Mouse (Mus musculus): ENCODE results near the gene Olfr1335. TPM values are rescaled to one million over a fixed set of nuclear protein-coding genes. Genes with fewer than 3 reads are reported as not detected.

The Olfr1335 gene
- polyA plus RNA-seq (2015; fragmentation: Nextera tagmentation; extraction: Ambion mirVana) = not detected in 2 replicates

GRCm38 (mm10) chr4:118809844-118810243 is at the start of gene Olfr1335:
Gene Olfr1335 (minus strand): TSS chr4:118809944.

GRCm38 (mm10) chr4:118836179-118836578 is 26.4 kb upstream of the Olfr1335 start, which contains the start of gene Olfr1333:
Gene Olfr1333 (minus strand): TSS chr4:118836279.

GRCm38 (mm10) chr4:118782486-118782885 is 27.3 kb downstream of the Olfr1335 start, which contains the start of gene Olfr1337:
Gene Olfr1337 (minus strand): TSS chr4:118782586.

Other genes starting within 250 kb of the Olfr1335 start
- 0.42 and 0.49 TPM in 2 replicates for gene Cfap57, start 189.2 kb downstream of the Olfr1335 start, polyA plus RNA-seq (2015; fragmentation: Nextera tagmentation; extraction: Ambion mirVana)
- gene Ebna1bp2, start 189.1 kb downstream of the Olfr1335 start, polyA plus RNA-seq (2015; fragmentation: Nextera tagmentation; extraction: Ambion mirVana) = 111 and 115 TPM in 2 replicates
- not detected in 2 replicates for gene Olfr62, start 151.0 kb downstream of the Olfr1335 start, polyA plus RNA-seq (2015; fragmentation: Nextera tagmentation; extraction: Ambion mirVana)
- not detected in 2 replicates for gene Olfr1342, start 117.2 kb downstream of the Olfr1335 start, polyA plus RNA-seq (2015; fragmentation: Nextera tagmentation; extraction: Ambion mirVana)
- gene Olfr1341, start 106.4 kb downstream of the Olfr1335 start, polyA plus RNA-seq (2015; fragmentation: Nextera tagmentation; extraction: Ambion mirVana) = not detected in 2 replicates
- gene Olfr1340, start 89.8 kb downstream of the Olfr1335 start, polyA plus RNA-seq (2015; fragmentation: Nextera tagmentation; extraction: Ambion mirVana) = not detected in 2 replicates
- gene Olfr1339, start 77.8 kb downstream of the Olfr1335 start, polyA plus RNA-seq (2015; fragmentation: Nextera tagmentation; extraction: Ambion mirVana) = not detected in 2 replicates
- not detected in 2 replicates for gene Olfr1338, start 51.2 kb downstream of the Olfr1335 start, polyA plus RNA-seq (2015; fragmentation: Nextera tagmentation; extraction: Ambion mirVana)
- not detected in 2 replicates for gene Olfr1337, start 27.4 kb downstream of the Olfr1335 start, polyA plus RNA-seq (2015; fragmentation: Nextera tagmentation; extraction: Ambion mirVana)
- not detected in 2 replicates for gene Olfr1333, start 26.3 kb upstream of the Olfr1335 start, polyA plus RNA-seq (2015; fragmentation: Nextera tagmentation; extraction: Ambion mirVana)
- not detected in 2 replicates for gene Olfr1331, start 54.7 kb upstream of the Olfr1335 start, polyA plus RNA-seq (2015; fragmentation: Nextera tagmentation; extraction: Ambion mirVana)
- not detected in 2 replicates for gene Olfr1330, start 78.7 kb upstream of the Olfr1335 start, polyA plus RNA-seq (2015; fragmentation: Nextera tagmentation; extraction: Ambion mirVana)
- gene Olfr1329, start 107.5 kb upstream of the Olfr1335 start, polyA plus RNA-seq (2015; fragmentation: Nextera tagmentation; extraction: Ambion mirVana) = not detected in 2 replicates
- gene Olfr1328, start 128.7 kb upstream of the Olfr1335 start, polyA plus RNA-seq (2015; fragmentation: Nextera tagmentation; extraction: Ambion mirVana) = not detected in 2 replicates
- gene Lao1, start 151.6 kb upstream of the Olfr1335 start, polyA plus RNA-seq (2015; fragmentation: Nextera tagmentation; extraction: Ambion mirVana) = not detected in 2 replicates